Mouse (Mus musculus) heart, postnatal 0 days (tissue): ENCODE measurements at regions not wholly inside any gene's neighbourhood (a gene's known extent, or its start where the extent isn't known, plus 50 kb on each side); places are given as distances from the start of the nearest gene placed in this dataset.

Experiments used
- CTCF ChIP-seq: IDR thresholded peaks from 2 replicates; pipeline ENCODE4 v1.5.1; 2016; ENCODE audit warnings: antibody characterized with exemption, control low read depth, low read depth
- EP300 ChIP-seq: IDR thresholded peaks from 2 replicates; pipeline ENCODE4 v1.6.1; 2016; ENCODE audit warnings: antibody characterized with exemption, low read depth

DNA sequence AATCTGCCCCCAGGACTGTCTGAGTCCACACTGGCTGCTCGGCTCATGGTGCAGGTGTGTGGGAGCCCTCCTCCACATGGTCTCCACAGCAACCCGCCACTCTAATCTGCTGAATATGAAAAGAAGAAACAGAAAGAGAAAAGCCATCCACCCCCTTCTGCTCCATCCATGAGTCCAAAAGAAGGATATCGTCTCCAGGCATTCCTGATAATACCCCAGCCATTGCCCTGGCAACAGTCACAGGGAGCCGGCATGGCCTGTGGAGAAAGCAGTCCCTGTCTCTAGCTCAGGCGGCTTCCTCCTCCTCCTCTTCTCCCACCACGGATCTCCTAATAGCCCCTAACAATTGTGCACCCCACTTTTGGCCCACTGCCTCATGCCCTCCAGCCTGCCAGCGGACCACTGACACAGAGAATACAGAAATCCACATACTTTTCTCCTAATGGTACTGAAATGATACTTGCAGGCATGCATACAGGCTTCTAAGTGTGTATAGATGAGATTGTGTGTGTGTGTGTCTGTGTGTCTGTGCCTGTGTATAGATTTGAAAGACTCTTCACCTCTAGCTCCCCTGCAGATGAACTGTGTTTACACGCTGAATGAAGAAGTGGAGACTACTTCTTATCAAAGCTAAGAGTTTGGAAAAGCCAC lies 301.5 kb upstream of the Mpdz start:
- no peak for TF ChIP-seq CTCF
- TF ChIP-seq EP300 = no peak
